Comparison of ENCODE assay signal across 7 mouse cellular contexts in the genomic region with DNA sequence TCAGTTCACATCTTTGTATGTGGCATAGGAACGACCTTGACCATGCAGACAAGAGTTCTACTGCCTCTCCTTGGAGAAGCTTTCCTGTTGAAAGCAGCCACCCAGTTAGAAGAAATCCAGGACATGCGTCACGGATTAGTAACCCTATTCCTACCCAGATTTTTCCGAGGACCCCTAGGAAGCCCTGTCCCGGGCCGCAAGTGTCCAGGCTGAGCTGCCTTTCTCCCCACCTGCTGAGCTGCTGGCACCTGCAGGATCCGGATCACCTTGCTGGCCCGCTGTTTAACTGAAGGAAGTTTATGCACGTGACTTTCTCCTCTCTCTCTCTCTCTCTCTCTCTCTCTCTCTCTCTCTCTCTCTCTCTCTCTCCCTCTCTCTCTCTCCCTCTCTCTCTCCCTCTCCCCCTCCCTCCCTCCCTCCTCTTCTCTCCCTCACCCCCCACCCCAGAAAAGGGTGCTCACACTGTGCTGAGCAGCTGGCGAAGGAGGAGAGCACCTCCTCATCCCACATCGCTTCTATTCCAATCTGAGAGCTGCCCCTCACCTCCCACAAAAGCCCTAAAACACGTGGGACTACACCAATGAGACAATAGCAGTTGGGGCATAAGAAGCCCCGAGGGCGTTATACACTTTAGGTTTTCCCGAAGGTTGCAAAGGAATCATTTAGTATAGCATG. TPM values are rescaled to one million over a fixed set of nuclear protein-coding genes. Genes with fewer than 3 reads are reported as not detected.
DNase-seq lines count a peak whose midpoint lies in the region; ATAC-seq and TF ChIP-seq lines count a peak whose summit lies in the region.

No protein-coding gene starts in this region.

- peak overlapping the region; percentile 94 for H3K9ac ChIP-seq in forebrain, embryonic 16.5 days (replicated peaks; ENCODE audit: low read depth, low read length)
- H3K9ac ChIP-seq in intestine, embryonic 15.5 days = no peak overlapping the region
- no peak overlapping the region for H3K9ac ChIP-seq in limb, embryonic 15.5 days

- no peaks in the 10 kb centered on the region for H3K9me3 ChIP-seq in G1E (replicated peaks)
- H3K9me3 ChIP-seq in forebrain, embryonic 16.5 days (ENCODE audit: control insufficient read depth, low read length) = no peaks in the 10 kb centered on the region
- H3K9me3 ChIP-seq in intestine, embryonic 15.5 days = no peaks in the 10 kb centered on the region
- H3K9me3 ChIP-seq in limb, embryonic 15.5 days = no peaks in the 10 kb centered on the region

- DNase-seq in B cell, adult 2 months = peak; percentile 13 to 14
- no peak for DNase-seq in G1E (ENCODE audit: low spot score)
- DNase-seq in right cerebral cortex, postnatal 14 days = peak; percentile 14

- no peak for TF ChIP-seq CTCF in G1E (IDR thresholded peaks at IDR 0.05; ENCODE audit: low read depth, low read length)

- peak overlapping the region; percentile 91 for H3K4me2 ChIP-seq in forebrain, embryonic 16.5 days (ENCODE audit: low read length)
- H3K4me2 ChIP-seq in intestine, embryonic 15.5 days (replicated peaks) = peak overlapping the region; percentile 99
- peak overlapping the region; percentile 100 for H3K4me2 ChIP-seq in limb, embryonic 15.5 days

- WGBS in forebrain, embryonic 16.5 days = 3% methylated on average over 15 of the region's 15 CpGs
- 5% methylated on average over 15 of the region's 15 CpGs for WGBS in intestine, embryonic 15.5 days
- 5% methylated on average over 15 of the region's 15 CpGs for WGBS in limb, embryonic 15.5 days

- H3K27ac ChIP-seq in forebrain, embryonic 16.5 days (ENCODE audit: low read length) = no peak overlapping the region
- peak overlapping the region; percentile 66 for H3K27ac ChIP-seq in intestine, embryonic 15.5 days
- H3K27ac ChIP-seq in limb, embryonic 15.5 days = no peak overlapping the region

- H3K4me3 ChIP-seq in G1E (ENCODE audit: low read depth, low read length) = peak overlapping the region; percentile 39; the same call in 1 of the 2 replicates
- H3K4me3 ChIP-seq in forebrain, embryonic 16.5 days (replicated peaks; ENCODE audit: low read length) = peak overlapping the region; percentile 69
- peak overlapping the region; percentile 82 for H3K4me3 ChIP-seq in intestine, embryonic 15.5 days (replicated peaks)
- peak overlapping the region; percentile 72 for H3K4me3 ChIP-seq in limb, embryonic 15.5 days

- peaks cover 53% of the 10 kb centered on the region for H3K4me1 ChIP-seq in G1E (ENCODE audit: insufficient read depth, low read depth, low read length)
- H3K4me1 ChIP-seq in forebrain, embryonic 16.5 days (replicated peaks; ENCODE audit: control insufficient read depth, insufficient read depth, low read length) = peaks cover 30% of the 10 kb centered on the region
- peaks cover 16% of the 10 kb centered on the region for H3K4me1 ChIP-seq in intestine, embryonic 15.5 days (replicated peaks)
- H3K4me1 ChIP-seq in limb, embryonic 15.5 days = peaks cover 21% of the 10 kb centered on the region

- no peaks in the 10 kb centered on the region for H3K36me3 ChIP-seq in G1E (replicated peaks)
- no peaks in the 10 kb centered on the region for H3K36me3 ChIP-seq in forebrain, embryonic 16.5 days (ENCODE audit: control insufficient read depth, insufficient read depth)
- no peaks in the 10 kb centered on the region for H3K36me3 ChIP-seq in intestine, embryonic 15.5 days
- H3K36me3 ChIP-seq in limb, embryonic 15.5 days = no peaks in the 10 kb centered on the region

- ATAC-seq in G1E (ENCODE audit: extremely low read depth, insufficient number of reproducible peaks, low FRiP score, poor library complexity, severe bottlenecking) = no peak
- ATAC-seq in forebrain, embryonic 16.5 days = peak; percentile 47
- ATAC-seq in intestine, embryonic 15.5 days = peak; percentile 29; the same call in 1 of the 2 replicates
- no peak for ATAC-seq in limb, embryonic 15.5 days (ENCODE audit: insufficient number of reproducible peaks, low FRiP score, low TSS enrichment, low read depth)
- no peak for ATAC-seq in megakaryocyte progenitor cell, adult 5-6 weeks (replicated peaks; ENCODE audit: poor library complexity)

- peaks cover 35% of the 10 kb centered on the region for H3K27me3 ChIP-seq in G1E (ENCODE audit: insufficient read depth, low read length)
- H3K27me3 ChIP-seq in forebrain, embryonic 16.5 days (replicated peaks; ENCODE audit: control insufficient read depth, insufficient read depth, low read length) = 0 out of 2 replicates have a peak, but pooled peaks cover 3% of the 10 kb centered on the region
- H3K27me3 ChIP-seq in intestine, embryonic 15.5 days (replicated peaks) = no peaks in the 10 kb centered on the region; the same call in 1 of the 2 replicates
- H3K27me3 ChIP-seq in limb, embryonic 15.5 days = 0 out of 2 replicates have a peak, but pooled peaks cover 3% of the 10 kb centered on the region

RNA-seq across cellular contexts. Expression of gene Rragd, which starts 0.7 kb away (rescaled TPM):
- total RNA-seq in G1E (2014; fragmentation: Nextera tagmentation) (6.9 and 9.1 TPM in 2 replicates), G1E (2017) (38.4 and 44.3 TPM in 2 replicates)
- 0.49 and 0.61 TPM in 2 replicates for polyA plus RNA-seq in G1E (2012)
- polyA plus RNA-seq in forebrain, embryonic 16.5 days (2015; fragmentation: Nextera tagmentation; extraction: Ambion mirVana) = 22.1 and 23.6 TPM in 2 replicates
- polyA plus RNA-seq in intestine, embryonic 15.5 days (2015; fragmentation: Nextera tagmentation; extraction: Ambion mirVana) = 23.4 and 24.3 TPM in 2 replicates
- 13.1 and 17.3 TPM in 2 replicates for polyA plus RNA-seq in limb, embryonic 15.5 days (2015; fragmentation: Nextera tagmentation; extraction: Ambion mirVana)
- total RNA-seq in megakaryocyte progenitor cell, adult 5-6 weeks (2015) = not detected in 2 replicates
- total RNA-seq in megakaryocyte progenitor cell, adult 5-6 weeks (2017) = 0.10 TPM in 1 of 2 replicates, not detected in the other

RNA-seq across cellular contexts. Expression of gene Ankrd6, which starts 31.5 kb away (rescaled TPM):
- total RNA-seq in G1E (2014; fragmentation: Nextera tagmentation) = 3.1 and 3.9 TPM in 2 replicates
- 4.1 and 5.9 TPM in 2 replicates for total RNA-seq in G1E (2017)
- 0.34 and 0.61 TPM in 2 replicates for polyA plus RNA-seq in G1E (2012)
- polyA plus RNA-seq in forebrain, embryonic 16.5 days (2015; fragmentation: Nextera tagmentation; extraction: Ambion mirVana) = 37.0 and 40.1 TPM in 2 replicates
- 4.0 and 4.1 TPM in 2 replicates for polyA plus RNA-seq in intestine, embryonic 15.5 days (2015; fragmentation: Nextera tagmentation; extraction: Ambion mirVana)
- polyA plus RNA-seq in limb, embryonic 15.5 days (2015; fragmentation: Nextera tagmentation; extraction: Ambion mirVana) = 10.0 and 10.5 TPM in 2 replicates
- 0.59 and 0.76 TPM in 2 replicates for total RNA-seq in megakaryocyte progenitor cell, adult 5-6 weeks (2015)
- 0.92 and 0.95 TPM in 2 replicates for total RNA-seq in megakaryocyte progenitor cell, adult 5-6 weeks (2017)

RNA-seq across cellular contexts. Expression of gene Ube2j1, which starts 49.0 kb away (rescaled TPM):
- 73.5 and 85.3 TPM in 2 replicates for total RNA-seq in G1E (2014; fragmentation: Nextera tagmentation)
- 44.8 and 48.1 TPM in 2 replicates for total RNA-seq in G1E (2017)
- polyA plus RNA-seq in G1E (2012) = 31.8 and 32.3 TPM in 2 replicates
- polyA plus RNA-seq in forebrain, embryonic 16.5 days (2015; fragmentation: Nextera tagmentation; extraction: Ambion mirVana) = 53.4 and 60.2 TPM in 2 replicates
- 41.9 and 46.4 TPM in 2 replicates for polyA plus RNA-seq in intestine, embryonic 15.5 days (2015; fragmentation: Nextera tagmentation; extraction: Ambion mirVana)
- polyA plus RNA-seq in limb, embryonic 15.5 days (2015; fragmentation: Nextera tagmentation; extraction: Ambion mirVana) = 43.3 and 49.1 TPM in 2 replicates
- 52.8 and 54.9 TPM in 2 replicates for total RNA-seq in megakaryocyte progenitor cell, adult 5-6 weeks (2015)
- 48.5 and 48.9 TPM in 2 replicates for total RNA-seq in megakaryocyte progenitor cell, adult 5-6 weeks (2017)

Comparison
In these comparisons a context has a peak if more than half of its experiments do, and no peak if none do; other contexts are left out.
1. ATAC-seq: peak in forebrain, embryonic 16.5 days (single experiment) and intestine, embryonic 15.5 days (single experiment); none in G1E (single experiment), limb, embryonic 15.5 days (single experiment) and megakaryocyte progenitor cell, adult 5-6 weeks (single experiment).
2. Peak in every context shown above with its lines, with median percentiles within 50 percentile points of each other: H3K4me3 ChIP-seq and H3K4me2 ChIP-seq.